Mouse (Mus musculus): Measurements from ENCODE around the gene Tpte.

GRCm38 (mm10) chr8:22306999-22307398 lies 23.8 kb downstream of the Tpte start:
- no peak for TF ChIP-seq POLR2A (IDR thresholded peaks at IDR 0.05; ENCODE audit: control insufficient read depth in 1 of 2, insufficient read depth in 1 of 2, low read depth in 1 of 2, low read length in 2 of 2, poor library complexity in 1 of 2)
- TF ChIP-seq EP300 (IDR thresholded peaks at IDR 0.05; ENCODE audit: low read depth in 1 of 2, low read length in 2 of 2), result no peak
- TF ChIP-seq MAZ (IDR thresholded peaks at IDR 0.05; ENCODE audit: low read depth, low read length), result no peak
- TF ChIP-seq BHLHE40 (IDR thresholded peaks at IDR 0.05; ENCODE audit: borderline replicate concordance, low read depth, low read length), result no peak
- no peak for TF ChIP-seq ETS1 (IDR thresholded peaks at IDR 0.05; ENCODE audit: low read depth, low read length)
- TF ChIP-seq RAD21 (IDR thresholded peaks at IDR 0.05; ENCODE audit: low read depth, low read length), result no peak
- TF ChIP-seq GABPA (IDR thresholded peaks at IDR 0.05; ENCODE audit: low read depth, low read length), result no peak
- no peak for TF ChIP-seq TBP (IDR thresholded peaks at IDR 0.05; ENCODE audit: low read depth, low read length)

Measured in MEL (cell line).